Mouse (Mus musculus): ENCODE results near the gene Olfr167. TPM values are rescaled to one million over a fixed set of nuclear protein-coding genes. Genes with fewer than 3 reads are reported as not detected.

The Olfr167 gene
- total and polyA plus RNA-seq, 3 experiments = not detected

DNA sequence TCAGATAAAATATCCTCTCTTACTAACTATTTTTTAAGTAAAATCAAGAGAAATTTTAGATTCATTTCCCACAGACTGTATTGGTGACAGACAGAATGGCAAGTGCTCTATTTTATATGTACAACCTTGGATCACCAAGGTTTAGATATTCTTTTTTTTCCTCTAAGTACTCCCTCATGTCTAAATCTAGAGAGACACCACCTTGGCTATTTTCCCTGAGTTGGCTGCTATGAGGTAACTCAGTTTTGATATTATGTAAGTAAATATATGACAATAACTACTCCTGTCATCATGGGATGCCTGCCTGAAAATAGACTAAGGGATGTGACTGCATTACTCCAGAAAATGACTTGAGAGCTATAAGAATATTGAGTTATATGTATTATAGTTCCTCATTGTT, 13.4 kb upstream of the Olfr167 start, which contains the start of gene Olfr168:
Gene Olfr168 (minus strand): TSS at position 101 of the 400 bp plus-strand sequence.
- H3K79me2 ChIP-seq (ENCODE audit: control insufficient read depth, insufficient read depth, low read length, poor library complexity) = no peaks in the 10 kb centered on the region

DNA sequence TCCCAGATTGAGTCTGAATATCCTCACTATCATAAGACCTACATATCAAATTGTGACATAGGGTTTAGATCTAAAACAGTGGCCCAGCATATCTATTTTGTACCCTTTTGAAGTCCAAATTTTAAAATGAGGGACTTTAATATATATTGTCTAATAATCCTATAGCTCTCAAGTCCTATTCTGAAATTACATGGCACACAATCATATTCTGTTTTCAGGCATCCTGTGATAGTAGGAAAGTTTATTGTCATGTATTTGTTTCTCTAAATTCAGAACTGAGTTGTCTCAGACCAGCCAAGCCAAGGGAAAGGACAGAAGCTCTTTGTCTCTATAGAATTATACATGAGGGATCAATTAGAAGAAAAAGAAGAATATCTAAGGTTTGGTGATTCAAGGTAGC, 38.7 kb downstream of the Olfr167 start, which contains the start of gene Olfr166:
Gene Olfr166 (plus strand): TSS at position 301 of the 400 bp plus-strand sequence.
- Histone ChIP-seq H3K27ac (ENCODE audit: control insufficient read depth, low read depth, low read length) (no peak within 1 kb of the TSS), H3K4me1 (ENCODE audit: control insufficient read depth in 1 of 2, insufficient read depth in 2 of 2, low read length in 2 of 2) (no peaks in the 10 kb centered on the region), H3K27me3 (ENCODE audit: control insufficient read depth in 1 of 2, insufficient read depth in 2 of 2, low read length in 2 of 2) (no peaks in the 10 kb centered on the region), H3K9ac (ENCODE audit: control insufficient read depth, low read depth, low read length, poor library complexity, severe bottlenecking) (no peak within 1 kb of the TSS), H3K36me3 (ENCODE audit: control insufficient read depth in 1 of 2, insufficient read depth in 2 of 2, low read length in 2 of 2) (no peaks in the 10 kb centered on the region), H3K4me3 (ENCODE audit: control insufficient read depth in 1 of 2, insufficient read depth in 1 of 2, low read depth in 2 of 2, low read length in 2 of 2) (no peak within 1 kb of the TSS), H3K9me3 (replicated peaks; ENCODE audit: insufficient read depth, low read length) (no peaks in the 10 kb centered on the region), H3K79me2 (ENCODE audit: control insufficient read depth, insufficient read depth, low read length, poor library complexity) (no peaks in the 10 kb centered on the region)
- TF ChIP-seq POLR2AphosphoS2 (IDR thresholded peaks at IDR 0.05; ENCODE audit: low read length) = no peak
- TF ChIP-seq MAZ (IDR thresholded peaks at IDR 0.05; ENCODE audit: low read depth, low read length) = no peak
- no peak for DNase-seq (ENCODE audit: low read depth, low spot score)

More for the DNA sequence above, 13.4 kb upstream of the Olfr167 start, which contains the start of gene Olfr168:
- H3K4me3 ChIP-seq (ENCODE audit: control insufficient read depth in 1 of 2, insufficient read depth in 1 of 2, low read depth in 2 of 2, low read length in 2 of 2) = no peak within 1 kb of the TSS
- no peaks in the 10 kb centered on the region for H3K36me3 ChIP-seq (ENCODE audit: control insufficient read depth in 1 of 2, insufficient read depth in 2 of 2, low read length in 2 of 2)
- no peaks in the 10 kb centered on the region for H3K9me3 ChIP-seq (replicated peaks; ENCODE audit: insufficient read depth, low read length)
- H3K27me3 ChIP-seq (ENCODE audit: control insufficient read depth in 1 of 2, insufficient read depth in 2 of 2, low read length in 2 of 2) = no peaks in the 10 kb centered on the region
- H3K4me1 ChIP-seq (ENCODE audit: control insufficient read depth in 1 of 2, insufficient read depth in 2 of 2, low read length in 2 of 2) = no peaks in the 10 kb centered on the region
- no peak within 1 kb of the TSS for H3K27ac ChIP-seq (ENCODE audit: control insufficient read depth, low read depth, low read length)
- H3K9ac ChIP-seq (ENCODE audit: control insufficient read depth, low read depth, low read length, poor library complexity, severe bottlenecking) = no peak within 1 kb of the TSS
- no peak for TF ChIP-seq MYB (IDR thresholded peaks at IDR 0.05; ENCODE audit: low read depth, low read length)
- no peak for TF ChIP-seq SIN3A (IDR thresholded peaks at IDR 0.05; ENCODE audit: low read length)
- no peak for TF ChIP-seq ZC3H11A (IDR thresholded peaks at IDR 0.05; ENCODE audit: low read depth, low read length)
- no peak for TF ChIP-seq ZKSCAN1 (IDR thresholded peaks at IDR 0.05; ENCODE audit: low read depth, low read length)
- TF ChIP-seq POLR2AphosphoS2 (IDR thresholded peaks at IDR 0.05; ENCODE audit: low read length) = no peak
- TF ChIP-seq JUND (IDR thresholded peaks at IDR 0.05; ENCODE audit: low read depth, low read length) = no peak
- no peak for TF ChIP-seq CTCF (IDR thresholded peaks at IDR 0.05 in 2 of 3, conservative IDR thresholded peaks at IDR 0.05 in 1 of 3; ENCODE audit: control insufficient read depth in 1 of 3, insufficient read depth in 1 of 3, low read depth in 2 of 3, low read length in 3 of 3, poor library complexity in 1 of 3, severe bottlenecking in 1 of 3)
- TF ChIP-seq POLR2A (IDR thresholded peaks at IDR 0.05; ENCODE audit: control insufficient read depth in 1 of 2, insufficient read depth in 1 of 2, low read depth in 1 of 2, low read length in 2 of 2, poor library complexity in 1 of 2) = no peak
- no peak for TF ChIP-seq MYC (IDR thresholded peaks at IDR 0.05; ENCODE audit: low read depth, low read length)
- no peak for TF ChIP-seq TBP (IDR thresholded peaks at IDR 0.05; ENCODE audit: low read depth, low read length)
- no peak for TF ChIP-seq GABPA (IDR thresholded peaks at IDR 0.05; ENCODE audit: low read depth, low read length)
- no peak for TF ChIP-seq BHLHE40 (IDR thresholded peaks at IDR 0.05; ENCODE audit: borderline replicate concordance, low read depth, low read length)
- no peak for TF ChIP-seq GATA1 (IDR thresholded peaks at IDR 0.05; ENCODE audit: low read depth, low read length)
- no peak for TF ChIP-seq ZMIZ1 (IDR thresholded peaks at IDR 0.05; ENCODE audit: low read depth, low read length)
- no peak for TF ChIP-seq MAZ (IDR thresholded peaks at IDR 0.05; ENCODE audit: low read depth, low read length)
- no peak for DNase-seq (ENCODE audit: low read depth, low spot score)

GRCm38 (mm10) chr16:19464365-19464764, 57.7 kb downstream of the Olfr167 start:
- H3K27ac ChIP-seq (ENCODE audit: control insufficient read depth, low read depth, low read length) = no peak overlapping the region
- H3K9me3 ChIP-seq (replicated peaks; ENCODE audit: insufficient read depth, low read length) = no peaks in the 10 kb centered on the region
- H3K36me3 ChIP-seq (ENCODE audit: control insufficient read depth in 1 of 2, insufficient read depth in 2 of 2, low read length in 2 of 2) = no peaks in the 10 kb centered on the region
- H3K27me3 ChIP-seq (ENCODE audit: control insufficient read depth in 1 of 2, insufficient read depth in 2 of 2, low read length in 2 of 2) = no peaks in the 10 kb centered on the region
- no peak overlapping the region for H3K9ac ChIP-seq (ENCODE audit: control insufficient read depth, low read depth, low read length, poor library complexity, severe bottlenecking)
- TF ChIP-seq POLR2A (IDR thresholded peaks at IDR 0.05; ENCODE audit: control insufficient read depth in 1 of 2, insufficient read depth in 1 of 2, low read depth in 1 of 2, low read length in 2 of 2, poor library complexity in 1 of 2) = no peak
- no peak for TF ChIP-seq POLR2AphosphoS2 (IDR thresholded peaks at IDR 0.05; ENCODE audit: low read length)
- no peak for TF ChIP-seq TCF12 (IDR thresholded peaks at IDR 0.05; ENCODE audit: low read depth, low read length)
- TF ChIP-seq ETS1 (IDR thresholded peaks at IDR 0.05; ENCODE audit: low read depth, low read length) = no peak
- TF ChIP-seq POLR2AphosphoS5 (IDR thresholded peaks at IDR 0.05; ENCODE audit: borderline replicate concordance, low read depth, low read length) = no peak
- no peak for TF ChIP-seq ZNF384 (IDR thresholded peaks at IDR 0.05; ENCODE audit: low read depth, low read length)
- no peak for TF ChIP-seq MAZ (IDR thresholded peaks at IDR 0.05; ENCODE audit: low read depth, low read length)
- no peak for TF ChIP-seq SMC3 (IDR thresholded peaks at IDR 0.05; ENCODE audit: low read depth, low read length)
- TF ChIP-seq HCFC1 (IDR thresholded peaks at IDR 0.05; ENCODE audit: low read depth, low read length) = no peak
- no peak for TF ChIP-seq ELF1 (IDR thresholded peaks at IDR 0.05; ENCODE audit: low read depth, low read length)
- no peak for TF ChIP-seq GABPA (IDR thresholded peaks at IDR 0.05; ENCODE audit: low read depth, low read length)
- TF ChIP-seq GATA1 (IDR thresholded peaks at IDR 0.05; ENCODE audit: low read depth, low read length) = no peak
- TF ChIP-seq JUND (IDR thresholded peaks at IDR 0.05; ENCODE audit: low read depth, low read length) = no peak
- no peak for TF ChIP-seq USF2 (IDR thresholded peaks at IDR 0.05; ENCODE audit: borderline replicate concordance in 1 of 2, insufficient read depth in 1 of 2, low read depth in 1 of 2, low read length in 2 of 2)
- TF ChIP-seq E2F4 (IDR thresholded peaks at IDR 0.05; ENCODE audit: borderline replicate concordance, low read depth, low read length) = no peak
- TF ChIP-seq CTCF (IDR thresholded peaks at IDR 0.05 in 2 of 3, conservative IDR thresholded peaks at IDR 0.05 in 1 of 3; ENCODE audit: control insufficient read depth in 1 of 3, insufficient read depth in 1 of 3, low read depth in 2 of 3, low read length in 3 of 3, poor library complexity in 1 of 3, severe bottlenecking in 1 of 3) = no peak
- no peak for TF ChIP-seq TBP (IDR thresholded peaks at IDR 0.05; ENCODE audit: low read depth, low read length)
- H3K4me3 ChIP-seq (ENCODE audit: control insufficient read depth in 1 of 2, insufficient read depth in 1 of 2, low read depth in 2 of 2, low read length in 2 of 2) = no peak overlapping the region
- no peaks in the 10 kb centered on the region for H3K79me2 ChIP-seq (ENCODE audit: control insufficient read depth, insufficient read depth, low read length, poor library complexity)
- DNase-seq (ENCODE audit: low read depth, low spot score) = no peak
- H3K4me1 ChIP-seq (ENCODE audit: control insufficient read depth in 1 of 2, insufficient read depth in 2 of 2, low read length in 2 of 2) = no peaks in the 10 kb centered on the region

Measured in MEL (cell line).